Mouse (Mus musculus) CH12.LX (cell line): ENCODE data around the gene Nat9.

Experiments used
- CTCF ChIP-seq, 2 experiments: IDR thresholded peaks in 1 of 2; conservative IDR thresholded peaks in 1 of 2; 2 replicates each; pipeline ENCODE4 v1.5.1; 2011 to 2012; ENCODE audit warnings: low read depth in 2 of 2, low read length in 2 of 2, improper control_type of control experiment in 1 of 2, inconsistent platforms in 1 of 2, mild to moderate bottlenecking in 1 of 2, moderate library complexity in 1 of 2
- E2F4 ChIP-seq: IDR thresholded peaks from 2 replicates; pipeline ENCODE4 v1.6.1; 2011; ENCODE audit warnings: low read depth, low read length, improper control_type of control experiment; ENCODE audit not compliant: insufficient replicate concordance
- ELF1 ChIP-seq: IDR thresholded peaks from 2 replicates; pipeline ENCODE4 v1.6.1; 2014; ENCODE audit warnings: low read depth, mild to moderate bottlenecking, inconsistent platforms, low read length, improper control_type of control experiment
- JUN ChIP-seq: IDR thresholded peaks from 2 replicates; pipeline ENCODE4 v1.6.1; 2011; ENCODE audit warnings: low read depth, mild to moderate bottlenecking, low read length, improper control_type of control experiment, moderate library complexity; ENCODE audit not compliant: insufficient read depth
- MAX ChIP-seq: IDR thresholded peaks from 2 replicates; pipeline ENCODE4 v1.6.1; 2011; ENCODE audit warnings: low read length, improper control_type of control experiment
- MEF2A ChIP-seq: IDR thresholded peaks from 2 replicates; pipeline ENCODE4 v1.6.1; 2014; ENCODE audit warnings: low read depth, mild to moderate bottlenecking, inconsistent platforms, low read length, improper control_type of control experiment, borderline replicate concordance
- TBP ChIP-seq: conservative IDR thresholded peaks from 2 replicates; pipeline ENCODE4 v1.6.1; 2011; ENCODE audit warnings: low read depth, low read length, improper control_type of control experiment
- TCF12 ChIP-seq: IDR thresholded peaks from 2 replicates; pipeline ENCODE4 v1.6.1; 2014; ENCODE audit warnings: low read depth, mild to moderate bottlenecking, inconsistent platforms, low read length, improper control_type of control experiment
- USF1 ChIP-seq: IDR thresholded peaks from 2 replicates; pipeline ENCODE4 v1.6.1; 2014; ENCODE audit warnings: low read depth, mild to moderate bottlenecking, inconsistent platforms, low read length, improper control_type of control experiment
- ZC3H11A ChIP-seq: IDR thresholded peaks from 2 replicates; pipeline ENCODE4 v1.6.1; 2012; ENCODE audit warnings: low read depth, mild to moderate bottlenecking, inconsistent platforms, low read length, improper control_type of control experiment

DNA sequence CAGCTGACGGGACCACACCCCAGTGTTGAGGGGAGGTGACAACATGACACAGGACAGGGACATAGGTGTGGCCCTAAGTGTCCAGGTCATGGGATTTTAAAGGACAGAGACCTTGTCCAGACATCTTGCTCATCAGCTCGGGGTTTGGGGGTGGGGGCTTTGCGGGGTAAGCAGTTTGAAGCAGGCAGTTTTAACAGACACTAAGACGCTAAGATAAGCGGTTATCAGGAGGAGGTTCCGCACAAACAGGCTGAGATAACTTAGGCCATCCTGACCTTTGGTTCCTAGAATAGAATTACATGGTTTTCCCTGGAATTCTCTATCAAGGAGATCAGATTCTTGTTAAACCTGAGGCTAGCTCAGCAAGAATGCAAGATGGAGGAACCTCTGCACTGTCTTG is 7.0 kb upstream of the Nat9 start:
- no peak for TF ChIP-seq JUN
- no peak for TF ChIP-seq CTCF (conservative IDR thresholded peaks at IDR 0.05 in 1 of 2, IDR thresholded peaks at IDR 0.05 in 1 of 2; ENCODE audit: low read depth in 2 of 2, low read length in 2 of 2)
- TF ChIP-seq E2F4 = no peak
- TF ChIP-seq ELF1 = no peak
- TF ChIP-seq ZC3H11A = no peak
- TF ChIP-seq TCF12 = no peak
- no peak for TF ChIP-seq TBP
- no peak for TF ChIP-seq MAX
- TF ChIP-seq USF1 = no peak
- no peak for TF ChIP-seq MEF2A
